13 mouse cellular contexts compared by ENCODE assay signal in genomic region chr1:181017890-181018420, GRCm38 (mm10). TPM values are rescaled to one million over a fixed set of nuclear protein-coding genes. Genes with fewer than 3 reads are reported as not detected.
DNase-seq lines count a peak whose midpoint lies in the region; ATAC-seq lines count a peak whose summit lies in the region.
"Had no signal": no experiment of that assay in that cellular context is flagged by ENCODE, and none has a peak within 500 bp of the region (broad histone marks: within the 10 kb centered on the region; RNA-seq: fewer than 3 reads in every experiment).

No protein-coding gene starts in this region.

- H3K27me3 ChIP-seq in hindbrain, embryonic 10.5 days (ENCODE audit: insufficient read depth, poor library complexity, severe bottlenecking): peaks cover 33% of the 10 kb centered on the region
- peaks cover 4% of the 10 kb centered on the region for H3K27me3 ChIP-seq in hindbrain, embryonic 11.5 days (ENCODE audit: control insufficient read depth, insufficient read depth, low read length)
- no peaks in the 10 kb centered on the region; the same call in 1 of the 2 replicates for H3K27me3 ChIP-seq in neural tube, embryonic 15.5 days (replicated peaks)

- peaks cover 21% of the 10 kb centered on the region for H3K4me1 ChIP-seq in hindbrain, embryonic 10.5 days (replicated peaks)
- H3K4me1 ChIP-seq in hindbrain, embryonic 11.5 days (replicated peaks; ENCODE audit: control insufficient read depth, insufficient read depth, low read length): no peaks in the 10 kb centered on the region
- peaks cover 29% of the 10 kb centered on the region for H3K4me1 ChIP-seq in neural tube, embryonic 15.5 days

- no peak overlapping the region for H3K9ac ChIP-seq in hindbrain, embryonic 11.5 days (ENCODE audit: low read depth, low read length)
- no peak overlapping the region for H3K9ac ChIP-seq in neural tube, embryonic 15.5 days (replicated peaks)

- no peak for ATAC-seq in hindbrain, embryonic 11.5 days (ENCODE audit: low FRiP score)
- ATAC-seq in neural tube, embryonic 15.5 days (ENCODE audit: low FRiP score): no peak

- H3K36me3 ChIP-seq in hindbrain, embryonic 10.5 days: no peaks in the 10 kb centered on the region
- no peaks in the 10 kb centered on the region for H3K36me3 ChIP-seq in hindbrain, embryonic 11.5 days (ENCODE audit: control insufficient read depth, insufficient read depth, low read length)
- H3K36me3 ChIP-seq in neural tube, embryonic 15.5 days: no peaks in the 10 kb centered on the region
- H3K36me3 ChIP-seq: liver, embryonic 13.5 days had no signal

- peak; percentile 22 to 36 for DNase-seq in adrenal gland, adult (ENCODE audit: inconsistent age in 2 of 2, low spot score in 1 of 2)
- DNase-seq in adrenal gland, adult 8-10 months: no peak
- DNase-seq in hindbrain, embryonic 10.5 days (ENCODE audit: low spot score): no peak
- DNase-seq in hindbrain, embryonic 11.5 days (ENCODE audit: low spot score): no peak
- peak; percentile 6 for DNase-seq in thymus, postnatal 14 days
- DNase-seq in thymus, postnatal 25 days: no peak
- no peak for DNase-seq in kidney, postnatal 14 days

- no peaks in the 10 kb centered on the region for H3K9me3 ChIP-seq in hindbrain, embryonic 10.5 days
- no peaks in the 10 kb centered on the region for H3K9me3 ChIP-seq in hindbrain, embryonic 11.5 days (ENCODE audit: control insufficient read depth, low read length)
- H3K9me3 ChIP-seq in neural tube, embryonic 15.5 days (replicated peaks): no peaks in the 10 kb centered on the region
- H3K9me3 ChIP-seq: liver, embryonic 13.5 days had no signal

- H3K27ac ChIP-seq in hindbrain, embryonic 10.5 days: no peak overlapping the region
- H3K27ac ChIP-seq in hindbrain, embryonic 11.5 days (ENCODE audit: low read depth, low read length): no peak overlapping the region
- H3K27ac ChIP-seq in neural tube, embryonic 15.5 days (replicated peaks): no peak overlapping the region

- no peak overlapping the region for H3K4me2 ChIP-seq in hindbrain, embryonic 11.5 days (replicated peaks; ENCODE audit: low read depth, low read length)
- peak overlapping the region; percentile 96 for H3K4me2 ChIP-seq in neural tube, embryonic 15.5 days

- 71% methylated on average over 13 of the region's 13 CpGs for WGBS in hindbrain, embryonic 10.5 days
- WGBS in hindbrain, embryonic 11.5 days: 74% methylated on average over 13 of the region's 13 CpGs
- WGBS in neural tube, embryonic 15.5 days: 77% methylated on average over 13 of the region's 13 CpGs

- H3K4me3 ChIP-seq in hindbrain, embryonic 10.5 days: peak overlapping the region; percentile 65; the same call in 1 of the 2 replicates
- H3K4me3 ChIP-seq in hindbrain, embryonic 11.5 days (ENCODE audit: low read depth, low read length): no peak overlapping the region
- H3K4me3 ChIP-seq in neural tube, embryonic 15.5 days (replicated peaks): no peak overlapping the region; the same call in 1 of the 2 replicates

RNA-seq across cellular contexts. Expression of gene Ephx1, which starts 2.7 kb away (rescaled TPM):
- total RNA-seq in adrenal gland, adult 8-10 months (2022): 100 to 1,000 TPM; 324 to 382 (median 360) TPM
- 0.86 and 1.5 TPM in 2 replicates for polyA plus RNA-seq in hindbrain, embryonic 10.5 days (2016; fragmentation: Nextera tagmentation; extraction: Ambion mirVana)
- 1.5 and 2.2 TPM in 2 replicates for polyA plus RNA-seq in hindbrain, embryonic 11.5 days (2014; fragmentation: Nextera tagmentation; extraction: Ambion mirVana)
- 7.4 and 7.6 TPM in 2 replicates for polyA plus RNA-seq in neural tube, embryonic 15.5 days (2015; fragmentation: Nextera tagmentation; extraction: Ambion mirVana)

RNA-seq across cellular contexts. Expression of gene 9130409I23Rik, which starts 33.1 kb away (rescaled TPM):
- total RNA-seq in adrenal gland, adult 8-10 months (2022): not detected
- not detected in 2 replicates for polyA plus RNA-seq in hindbrain, embryonic 10.5 days (2016; fragmentation: Nextera tagmentation; extraction: Ambion mirVana)
- not detected in 2 replicates for polyA plus RNA-seq in hindbrain, embryonic 11.5 days (2014; fragmentation: Nextera tagmentation; extraction: Ambion mirVana)
- polyA plus RNA-seq in neural tube, embryonic 15.5 days (2015; fragmentation: Nextera tagmentation; extraction: Ambion mirVana): 0.10 and 0.13 TPM in 2 replicates
- total RNA-seq: adrenal gland, adult 2 months had no signal
- polyA plus RNA-seq: adrenal gland, adult 2 months; heart, embryonic 11.5 days; liver, embryonic 13.5 days; macrophage; neural tube, embryonic 11.5 days had no signal

Comparison
In these comparisons a context has a peak if more than half of its experiments do, and no peak if none do; other contexts are left out.
1. DNase-seq: peak in adrenal gland, adult (2 of 2) and thymus, postnatal 14 days (single experiment); none in adrenal gland, adult 8-10 months (single experiment), hindbrain, embryonic 10.5 days (single experiment), hindbrain, embryonic 11.5 days (single experiment), thymus, postnatal 25 days (single experiment) and kidney, postnatal 14 days (single experiment).